Mouse (Mus musculus) megakaryocyte, embryonic 14.5 days (primary cell): Measurements from ENCODE around the gene Chtf18. TPM values are rescaled to one million over a fixed set of nuclear protein-coding genes. Genes with fewer than 3 reads are reported as not detected.

Experiments used
- H3K27me3 ChIP-seq: replicated peaks from 2 replicates; pipeline ENCODE3; 2012; ENCODE audit warnings: inconsistent platforms
- H3K36me3 ChIP-seq: replicated peaks from 2 replicates; pipeline ENCODE3; 2012; ENCODE audit warnings: low read length, inconsistent platforms, mixed read lengths
- H3K4me1 ChIP-seq: 2 replicates; pipeline ENCODE4 v1.6.1; 2012; ENCODE audit warnings: inconsistent platforms
- H3K4me3 ChIP-seq: replicated peaks from 2 replicates; pipeline ENCODE3; 2012; ENCODE audit warnings: moderate library complexity, mild to moderate bottlenecking, inconsistent platforms
- H3K9me3 ChIP-seq: 2 replicates; pipeline ENCODE4 v1.6.1; 2012; ENCODE audit warnings: inconsistent platforms
- FLI1 ChIP-seq: IDR thresholded peaks from 2 replicates; pipeline ENCODE4 v1.6.1; 2012; ENCODE audit warnings: low read length, inconsistent platforms, mixed read lengths
- GATA1 ChIP-seq: IDR thresholded peaks from 3 replicates; pipeline ENCODE4 v1.6.1; 2012; ENCODE audit warnings: mixed read lengths, low read length, inconsistent platforms, borderline replicate concordance
- polyA plus RNA-seq: library from polyadenylated mRNA; stranded (reverse); fragments of >175 nt; gene quantifications from 2 replicates; pipeline ENCODE4 v1.2.3, GENCODE M21; 2012; ENCODE audit warnings: low replicate concordance; ENCODE audit not compliant: insufficient read depth

The Chtf18 gene
- 4.6 and 30.7 TPM in 2 replicates for polyA plus RNA-seq

GRCm38 (mm10) chr17:25727265-25728008, at the start of gene Chtf18, which contains the start of gene Rpusd1:
Chtf18 (minus strand) TSS chr17:25727419.
Rpusd1 (plus strand) TSS chr17:25727670.
- no peak for TF ChIP-seq GATA1
- TF ChIP-seq FLI1: no peak
- Histone ChIP-seq H3K36me3 (peaks cover 55% of the 10 kb centered on the region), H3K9me3 (no peaks in the 10 kb centered on the region), H3K4me3 (peak within 1 kb of the TSS; percentile 95), H3K4me1 (peaks cover 35% of the 10 kb centered on the region), H3K27me3 (no peaks in the 10 kb centered on the region)

DNA sequence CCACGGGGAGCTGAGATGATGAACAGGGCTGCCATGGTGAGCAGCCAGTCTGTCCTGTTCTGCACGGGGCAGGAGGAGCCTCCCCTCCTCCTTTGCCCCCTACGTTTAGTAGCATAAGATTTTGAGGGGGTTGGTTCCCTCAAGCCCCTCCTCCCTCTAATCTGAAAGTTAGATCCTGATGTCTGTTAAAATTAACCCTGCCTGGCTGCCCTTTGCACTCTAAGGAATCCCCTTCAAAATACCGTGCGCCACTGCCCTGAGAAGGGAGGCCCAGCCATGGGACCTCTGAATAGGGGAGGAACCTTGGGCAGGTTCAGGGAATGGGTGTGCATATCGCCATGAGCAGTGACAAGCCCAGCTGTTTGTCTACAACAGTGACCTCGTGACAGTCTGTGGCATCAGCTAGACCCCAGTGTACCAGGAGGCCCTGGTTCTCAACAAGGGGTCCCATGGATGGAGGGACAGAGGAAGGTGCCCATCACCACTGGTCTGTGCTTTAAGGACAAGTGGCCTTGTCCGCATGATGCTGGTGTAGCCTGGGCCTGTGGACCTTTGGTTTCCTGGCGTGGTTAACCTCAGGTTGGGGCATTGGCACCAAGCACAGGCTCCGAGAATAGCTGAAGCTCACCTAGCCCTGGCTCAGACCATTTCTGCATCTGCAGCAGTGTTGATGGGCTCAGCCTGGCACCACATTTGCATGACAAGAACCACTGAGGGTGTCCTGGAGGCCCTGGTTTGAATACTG, 48.3 kb upstream of the Chtf18 start:
- H3K4me3 ChIP-seq: peak overlapping the region; percentile 64
- H3K27me3 ChIP-seq: peaks cover 11% of the 10 kb centered on the region
- no peaks in the 10 kb centered on the region for H3K9me3 ChIP-seq
- peaks cover 29% of the 10 kb centered on the region for H3K4me1 ChIP-seq
- H3K36me3 ChIP-seq: peaks cover 49% of the 10 kb centered on the region
- TF ChIP-seq GATA1 (no peak), FLI1 (no peak)

GRCm38 (mm10) chr17:25773549-25774120, 46.4 kb upstream of the Chtf18 start, which contains the start of gene Narfl:
Narfl (plus strand) TSS chr17:25773776.
- TF ChIP-seq FLI1 (no peak), GATA1 (no peak)
- no peaks in the 10 kb centered on the region for H3K9me3 ChIP-seq
- H3K36me3 ChIP-seq: peaks cover 30% of the 10 kb centered on the region
- H3K4me3 ChIP-seq: peak within 1 kb of the TSS; percentile 99
- peaks cover 24% of the 10 kb centered on the region for H3K27me3 ChIP-seq
- peaks cover 29% of the 10 kb centered on the region for H3K4me1 ChIP-seq

DNA sequence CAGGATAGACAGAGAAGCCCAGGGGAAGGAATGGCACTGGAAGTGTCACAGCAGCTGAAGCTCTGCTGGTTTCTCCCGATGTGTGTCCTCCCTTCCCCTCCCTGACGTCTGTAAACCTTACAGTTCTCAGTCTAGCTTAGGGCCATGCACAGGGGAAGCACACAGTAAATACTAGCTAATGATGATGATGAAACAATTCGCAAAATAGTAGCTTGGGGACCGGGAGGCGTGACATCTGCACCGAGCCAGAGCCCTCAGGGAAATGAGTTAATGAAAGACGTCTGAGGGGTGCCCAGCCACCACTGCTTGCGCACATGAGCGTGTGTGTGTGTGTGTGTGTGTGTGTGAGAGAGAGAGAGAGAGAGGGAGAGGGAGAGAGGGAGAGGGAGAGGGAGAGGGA, 42.1 kb upstream of the Chtf18 start:
- TF ChIP-seq GATA1 (no peak), FLI1 (no peak)
- Histone ChIP-seq H3K4me3 (no peak overlapping the region), H3K27me3 (peaks cover 48% of the 10 kb centered on the region)

DNA sequence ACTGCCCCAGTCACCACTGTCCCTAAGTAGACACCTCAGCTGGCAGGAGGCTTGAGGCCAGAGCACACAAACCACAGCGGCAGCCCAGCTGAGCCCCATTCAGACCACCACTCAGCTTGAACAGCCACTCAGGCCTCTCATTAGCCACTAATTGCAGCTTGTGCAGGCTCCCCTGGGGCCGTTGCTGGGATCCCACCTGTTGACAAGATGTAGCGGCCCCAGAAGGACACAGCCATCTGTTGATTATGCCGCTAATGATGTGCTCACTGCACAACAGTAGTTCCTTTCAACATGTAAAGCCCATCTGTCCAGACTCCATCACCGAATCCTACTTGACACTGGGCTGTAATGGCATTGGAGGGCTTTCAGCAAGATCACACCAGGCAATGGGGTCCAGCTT, 38.7 kb upstream of the Chtf18 start:
- no peaks in the 10 kb centered on the region for H3K9me3 ChIP-seq
- H3K4me1 ChIP-seq: no peaks in the 10 kb centered on the region
- no peaks in the 10 kb centered on the region for H3K36me3 ChIP-seq
- TF ChIP-seq GATA1 (no peak), FLI1 (no peak)
- H3K4me3 ChIP-seq: no peak overlapping the region
- H3K27me3 ChIP-seq: peaks cover 52% of the 10 kb centered on the region

More for the DNA sequence above, 42.1 kb upstream of the Chtf18 start:
- no peaks in the 10 kb centered on the region for H3K9me3 ChIP-seq
- H3K36me3 ChIP-seq: no peaks in the 10 kb centered on the region
- H3K4me1 ChIP-seq: peaks cover 10% of the 10 kb centered on the region

DNA sequence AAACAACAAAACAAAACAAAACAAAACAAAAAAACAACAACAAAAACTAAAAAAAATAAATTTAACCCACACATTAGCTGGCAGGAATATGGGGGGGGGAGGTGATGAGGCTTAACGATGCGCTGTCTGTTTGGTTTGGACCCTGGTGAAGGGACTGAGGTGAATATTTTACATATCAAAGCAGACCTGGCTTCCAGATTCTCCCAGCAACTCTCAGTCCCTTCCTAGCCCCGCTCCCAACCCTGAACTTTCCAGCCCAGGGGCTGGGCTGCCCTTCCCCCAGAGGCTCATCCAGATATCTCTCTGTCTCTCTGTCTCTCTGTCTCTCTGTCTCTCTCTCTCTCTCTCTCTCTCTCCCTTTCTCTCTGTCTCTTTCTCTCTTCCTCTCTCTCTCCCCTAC, 35.4 kb upstream of the Chtf18 start:
- Histone ChIP-seq H3K36me3 (no peaks in the 10 kb centered on the region), H3K27me3 (peaks cover 46% of the 10 kb centered on the region), H3K4me1 (no peaks in the 10 kb centered on the region), H3K4me3 (no peak overlapping the region), H3K9me3 (no peaks in the 10 kb centered on the region)
- TF ChIP-seq FLI1 (no peak), GATA1 (no peak)

- Histone ChIP-seq H3K27me3 (peaks cover 44% of the 10 kb centered on the region), H3K4me1 (no peaks in the 10 kb centered on the region), H3K9me3 (no peaks in the 10 kb centered on the region), H3K36me3 (no peaks in the 10 kb centered on the region), H3K4me3 (no peak overlapping the region)
- no peak for TF ChIP-seq GATA1
- no peak for TF ChIP-seq FLI1
Observed at GRCm38 (mm10) chr17:25761561-25761970, 34.3 kb upstream of the Chtf18 start.

DNA sequence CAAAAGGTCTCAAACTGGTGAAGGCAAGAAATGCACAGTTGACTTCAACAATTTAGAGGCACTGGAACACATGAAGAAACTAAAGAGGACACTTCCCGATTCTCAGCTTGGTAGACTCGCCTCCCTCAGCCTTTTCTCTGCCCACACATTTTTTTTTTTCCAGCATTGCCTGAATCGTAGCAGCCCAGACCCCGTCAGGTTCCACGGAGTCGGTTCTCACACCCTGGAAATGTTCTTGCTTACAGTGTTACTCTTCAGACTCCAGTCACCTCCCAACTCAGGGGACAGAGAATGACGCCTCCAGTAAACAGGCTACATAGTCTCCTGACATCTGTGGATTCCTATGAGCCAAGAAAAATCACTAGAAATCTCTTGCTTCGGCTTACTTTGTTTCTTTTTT, 32.9 kb upstream of the Chtf18 start:
- no peak for TF ChIP-seq GATA1
- TF ChIP-seq FLI1: no peak
- H3K4me3 ChIP-seq: no peak overlapping the region
- no peaks in the 10 kb centered on the region for H3K36me3 ChIP-seq
- H3K4me1 ChIP-seq: no peaks in the 10 kb centered on the region
- no peaks in the 10 kb centered on the region for H3K9me3 ChIP-seq
- H3K27me3 ChIP-seq: peaks cover 47% of the 10 kb centered on the region

GRCm38 (mm10) chr17:25757691-25758090, 30.5 kb upstream of the Chtf18 start:
- no peak for TF ChIP-seq GATA1
- TF ChIP-seq FLI1: no peak
- H3K4me1 ChIP-seq: no peaks in the 10 kb centered on the region
- H3K9me3 ChIP-seq: no peaks in the 10 kb centered on the region
- H3K36me3 ChIP-seq: no peaks in the 10 kb centered on the region
- no peak overlapping the region for H3K4me3 ChIP-seq
- H3K27me3 ChIP-seq: peaks cover 68% of the 10 kb centered on the region
